Mouse (Mus musculus): ENCODE measurements around the gene Nanos3.

GRCm38 (mm10) chr8:84148531-84148850 lies 36.5 kb downstream of the Nanos3 start:
- no peak for TF ChIP-seq EP300 (IDR thresholded peaks at IDR 0.05; ENCODE audit: low read length)
- no peak for TF ChIP-seq CTCF (conservative IDR thresholded peaks at IDR 0.05 in 1 of 2, IDR thresholded peaks at IDR 0.05 in 1 of 2; ENCODE audit: low read depth in 2 of 2, low read length in 2 of 2)
- TF ChIP-seq NELFE (IDR thresholded peaks at IDR 0.05; ENCODE audit: low read depth, low read length), result no peak
- no peak for TF ChIP-seq SMC3 (IDR thresholded peaks at IDR 0.05; ENCODE audit: low read depth, low read length)
- TF ChIP-seq SIN3A (IDR thresholded peaks at IDR 0.05; ENCODE audit: low read length), result no peak
- no peak for TF ChIP-seq MEF2A (IDR thresholded peaks at IDR 0.05; ENCODE audit: borderline replicate concordance, low read depth, low read length)
- no peak for TF ChIP-seq ZC3H11A (IDR thresholded peaks at IDR 0.05; ENCODE audit: low read depth, low read length)
- no peak for TF ChIP-seq IRF4 (IDR thresholded peaks at IDR 0.05; ENCODE audit: low read depth, low read length)
- TF ChIP-seq TCF12 (IDR thresholded peaks at IDR 0.05; ENCODE audit: low read depth, low read length), result no peak

Data from CH12.LX (cell line).